Mouse (Mus musculus): Measurements from ENCODE around the gene Klk14.
A peak's percentile ranks its signal among the peaks of the same experiment; 100 is the strongest.
"Not testable (repeated sequence)": the region's sequence is repeated elsewhere in the genome, so short reads cannot be mapped to it uniquely, and the experiment has no call there.

Klk14 gene

GRCm38 (mm10) chr7:43690118-43690517 is at the start of gene Klk14:
TSS of gene Klk14 (plus strand) at chr7:43690418.
- DNase-seq (ENCODE audit: low spot score in 2 of 2) = no peak

- no peak for DNase-seq (ENCODE audit: low spot score in 2 of 2)
Observed at GRCm38 (mm10) chr7:43642587-43642986, 47.6 kb upstream of the Klk14 start.

- DNase-seq (ENCODE audit: low spot score in 2 of 2) = no peak
Observed at GRCm38 (mm10) chr7:43643046-43643652, 47.1 kb upstream of the Klk14 start.

GRCm38 (mm10) chr7:43652683-43653082 is 37.5 kb upstream of the Klk14 start:
- no peak for DNase-seq (ENCODE audit: low spot score in 2 of 2)

- DNase-seq (ENCODE audit: low spot score in 2 of 2) = no peak
Observed at GRCm38 (mm10) chr7:43654519-43654918, 35.7 kb upstream of the Klk14 start.

- DNase-seq (ENCODE audit: low spot score in 2 of 2) = no peak
Observed at GRCm38 (mm10) chr7:43656232-43656631, 34.0 kb upstream of the Klk14 start.

- DNase-seq (ENCODE audit: low spot score in 2 of 2) = no peak
Observed at GRCm38 (mm10) chr7:43660002-43660401, 30.2 kb upstream of the Klk14 start, which contains the start of gene Siglece. TSS of gene Siglece (minus strand) at chr7:43660161.

- no peak for DNase-seq (ENCODE audit: low spot score in 2 of 2)
Observed at GRCm38 (mm10) chr7:43662804-43663203, 27.4 kb upstream of the Klk14 start.

GRCm38 (mm10) chr7:43667221-43667620 is 23.0 kb upstream of the Klk14 start:
- DNase-seq (ENCODE audit: low spot score in 2 of 2) = not testable (repeated sequence)

GRCm38 (mm10) chr7:43668582-43668981 is 21.6 kb upstream of the Klk14 start:
- DNase-seq (ENCODE audit: low spot score in 2 of 2) = peak in 1 of 2 experiments; percentile 39

GRCm38 (mm10) chr7:43671064-43671808 is 19.0 kb upstream of the Klk14 start:
- DNase-seq (ENCODE audit: low spot score in 2 of 2) = no peak

GRCm38 (mm10) chr7:43671809-43672580 is 18.2 kb upstream of the Klk14 start, which contains the start of gene Ctu1:
TSS of gene Ctu1 (plus strand) at chr7:43672016.
- peak; percentile 77 to 85 for DNase-seq (ENCODE audit: low spot score in 2 of 2)

GRCm38 (mm10) chr7:43672581-43673260 is 17.5 kb upstream of the Klk14 start:
- DNase-seq (ENCODE audit: low spot score in 2 of 2) = no peak

GRCm38 (mm10) chr7:43675091-43675490 is 15.1 kb upstream of the Klk14 start:
- peak in 1 of 2 experiments; percentile 60 for DNase-seq (ENCODE audit: low spot score in 2 of 2)

GRCm38 (mm10) chr7:43678517-43678916 is 11.7 kb upstream of the Klk14 start:
- DNase-seq (ENCODE audit: low spot score in 2 of 2) = peak in 1 of 2 experiments; percentile 71

- peak; percentile 46 to 80 for DNase-seq (ENCODE audit: low spot score in 2 of 2)
Observed at GRCm38 (mm10) chr7:43680960-43681359, 9.3 kb upstream of the Klk14 start.

GRCm38 (mm10) chr7:43682511-43682910 is 7.7 kb upstream of the Klk14 start:
- DNase-seq (ENCODE audit: low spot score in 2 of 2) = not testable (repeated sequence)

GRCm38 (mm10) chr7:43685088-43685487 is 5.1 kb upstream of the Klk14 start:
- DNase-seq (ENCODE audit: low spot score in 2 of 2) = no peak

GRCm38 (mm10) chr7:43710031-43710430 is 19.8 kb downstream of the Klk14 start:
- no peak for DNase-seq (ENCODE audit: low spot score in 2 of 2)

- no peak for DNase-seq (ENCODE audit: low spot score in 2 of 2)
Observed at GRCm38 (mm10) chr7:43712267-43712666, 22.0 kb downstream of the Klk14 start, which contains the start of gene Klk13. TSS of gene Klk13 (plus strand) at chr7:43712567.

GRCm38 (mm10) chr7:43712917-43713316 is 22.7 kb downstream of the Klk14 start:
- no peak for DNase-seq (ENCODE audit: low spot score in 2 of 2)

Measured in spleen, postnatal 4 days (tissue).